ENCODE assay signal across 16 mouse cellular contexts in the genomic region with DNA sequence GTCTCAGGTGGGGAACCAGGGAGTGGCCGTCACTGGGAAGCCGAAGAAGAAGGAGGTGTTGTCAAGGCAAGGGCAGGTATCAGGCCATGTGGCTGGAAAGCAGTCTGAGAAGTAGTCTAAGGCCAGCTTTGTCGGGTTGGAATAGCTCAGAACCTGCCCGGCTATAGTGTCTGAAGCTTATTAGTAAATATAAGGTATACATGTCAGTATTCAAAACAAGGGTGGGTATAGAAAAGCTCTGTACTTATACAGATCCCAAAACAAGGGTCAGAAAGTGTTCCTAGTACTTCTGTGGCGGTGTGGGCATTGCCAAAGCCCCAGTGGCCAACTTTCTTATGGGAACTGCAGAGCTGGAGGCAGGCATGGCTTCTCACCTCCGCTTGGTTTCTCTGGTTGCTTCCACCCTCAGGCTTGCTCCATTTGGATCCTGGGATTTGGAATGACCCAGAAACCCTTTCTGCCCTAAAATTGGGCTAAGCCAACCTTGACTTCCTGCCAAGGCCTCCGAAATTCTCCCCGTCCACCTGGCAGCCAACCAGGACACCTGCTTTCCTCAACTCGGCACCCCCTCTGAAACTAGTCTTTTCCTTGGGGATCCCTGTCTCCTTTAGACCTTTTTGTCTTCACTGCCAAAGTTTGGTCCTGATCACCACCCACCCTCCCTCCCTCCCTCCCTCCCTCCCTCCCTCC. TPM values are rescaled to one million over a fixed set of nuclear protein-coding genes. Genes with fewer than 3 reads are reported as not detected.
A peak's percentile ranks its signal among the peaks of the same experiment; 100 is the strongest.
DNase-seq lines count a peak whose midpoint lies in the region; ATAC-seq and TF ChIP-seq lines count a peak whose summit lies in the region.
"Had no signal": no experiment of that assay in that cellular context is flagged by ENCODE, and none has a peak within 500 bp of the region (broad histone marks: within the 10 kb centered on the region; RNA-seq: fewer than 3 reads in every experiment).

No protein-coding gene starts in this region.

- peak overlapping the region; percentile 37; the same call in 1 of the 2 replicates for H3K9ac ChIP-seq in forebrain, embryonic 13.5 days
- H3K9ac ChIP-seq in forebrain, postnatal 0 days: no peak overlapping the region
- no peak overlapping the region for H3K9ac ChIP-seq in midbrain, postnatal 0 days (replicated peaks; ENCODE audit: low read length, poor library complexity, severe bottlenecking)
- H3K9ac ChIP-seq: heart, embryonic 13.5 days; kidney, embryonic 15.5 days; lung, embryonic 14.5 days had no signal

- ATAC-seq in forebrain, embryonic 13.5 days: no peak
- ATAC-seq in forebrain, postnatal 0 days: no peak
- ATAC-seq in midbrain, postnatal 0 days (ENCODE audit: low FRiP score): no peak

- WGBS in forebrain, embryonic 13.5 days: 75% methylated on average over 9 of the region's 9 CpGs
- WGBS in forebrain, postnatal 0 days: 57% methylated on average over 9 of the region's 9 CpGs
- WGBS in midbrain, embryonic 10.5 days: 75% methylated on average over 9 of the region's 9 CpGs
- 81% methylated on average over 9 of the region's 9 CpGs for WGBS in midbrain, postnatal 0 days

- H3K27me3 ChIP-seq in forebrain, embryonic 13.5 days: no peaks in the 10 kb centered on the region
- H3K27me3 ChIP-seq in forebrain, postnatal 0 days (ENCODE audit: insufficient read depth, low read length): no peaks in the 10 kb centered on the region
- H3K27me3 ChIP-seq in midbrain, embryonic 10.5 days (ENCODE audit: low read depth, poor library complexity, severe bottlenecking): no peaks in the 10 kb centered on the region
- H3K27me3 ChIP-seq in midbrain, postnatal 0 days (ENCODE audit: insufficient read depth, low read length): no peaks in the 10 kb centered on the region
- H3K27me3 ChIP-seq: kidney, embryonic 15.5 days; limb, embryonic 13.5 days had no signal

- H3K36me3 ChIP-seq in forebrain, embryonic 13.5 days (ENCODE audit: poor library complexity, severe bottlenecking): no peaks in the 10 kb centered on the region
- H3K36me3 ChIP-seq in forebrain, postnatal 0 days (ENCODE audit: insufficient read depth): no peaks in the 10 kb centered on the region
- H3K36me3 ChIP-seq in midbrain, embryonic 10.5 days: no peaks in the 10 kb centered on the region
- H3K36me3 ChIP-seq in midbrain, postnatal 0 days (ENCODE audit: insufficient read depth, low read length): no peaks in the 10 kb centered on the region
- H3K36me3 ChIP-seq: heart, embryonic 13.5 days; kidney, embryonic 15.5 days; limb, embryonic 13.5 days had no signal

- no peak for TF ChIP-seq CTCF in forebrain, postnatal 0 days (IDR thresholded peaks at IDR 0.05; ENCODE audit: low read depth)
- TF ChIP-seq CTCF in midbrain, postnatal 0 days (IDR thresholded peaks at IDR 0.05): no peak

- H3K9me3 ChIP-seq in forebrain, embryonic 13.5 days (replicated peaks): no peaks in the 10 kb centered on the region
- H3K9me3 ChIP-seq in forebrain, postnatal 0 days (ENCODE audit: low read length): no peaks in the 10 kb centered on the region
- H3K9me3 ChIP-seq in midbrain, embryonic 10.5 days (replicated peaks): no peaks in the 10 kb centered on the region
- no peaks in the 10 kb centered on the region for H3K9me3 ChIP-seq in midbrain, postnatal 0 days (ENCODE audit: low read length)
- H3K9me3 ChIP-seq: heart, embryonic 13.5 days; kidney, embryonic 15.5 days; limb, embryonic 13.5 days had no signal

- no peak overlapping the region for H3K4me2 ChIP-seq in forebrain, embryonic 13.5 days
- no peak overlapping the region for H3K4me2 ChIP-seq in forebrain, postnatal 0 days (ENCODE audit: low read depth)
- no peak overlapping the region for H3K4me2 ChIP-seq in midbrain, postnatal 0 days (ENCODE audit: low read depth, low read length, poor library complexity, severe bottlenecking)
- H3K4me2 ChIP-seq: heart, embryonic 13.5 days; kidney, embryonic 15.5 days; limb, embryonic 13.5 days; lung, embryonic 14.5 days had no signal

- peaks cover 33% of the 10 kb centered on the region for H3K4me1 ChIP-seq in forebrain, embryonic 13.5 days
- peaks cover 7% of the 10 kb centered on the region; the same call in 1 of the 2 replicates for H3K4me1 ChIP-seq in forebrain, postnatal 0 days (ENCODE audit: insufficient read depth)
- peaks cover 37% of the 10 kb centered on the region for H3K4me1 ChIP-seq in midbrain, embryonic 10.5 days
- 0 out of 2 replicates have a peak, but pooled peaks cover 3% of the 10 kb centered on the region for H3K4me1 ChIP-seq in midbrain, postnatal 0 days (ENCODE audit: insufficient read depth, low read length)

- 0 out of 2 replicates have a peak overlapping the region, but pooled peaks have one; percentile 3 for H3K27ac ChIP-seq in forebrain, embryonic 13.5 days
- no peak overlapping the region for H3K27ac ChIP-seq in forebrain, postnatal 0 days (ENCODE audit: low read depth, low read length)
- peak overlapping the region; percentile 7; the same call in 1 of the 2 replicates for H3K27ac ChIP-seq in midbrain, embryonic 10.5 days (replicated peaks)
- no peak overlapping the region for H3K27ac ChIP-seq in midbrain, postnatal 0 days (ENCODE audit: low read depth, low read length)
- H3K27ac ChIP-seq: heart, embryonic 13.5 days; kidney, embryonic 15.5 days; layer of hippocampus, adult 2 months; limb, embryonic 13.5 days had no signal

- DNase-seq in forebrain, postnatal 0 days: no peak
- DNase-seq in midbrain, embryonic 10.5 days (ENCODE audit: low spot score): no peak
- no peak for DNase-seq in midbrain, postnatal 0 days (ENCODE audit: low spot score)
- peak; percentile 66 for DNase-seq in brain, adult 2 months (ENCODE audit: low read depth, low spot score)
- DNase-seq in cerebellum, postnatal 10 days: peak; percentile 61 to 62
- DNase-seq in thymus, postnatal 36 days: no peak
- DNase-seq: heart, postnatal 4 days; lung, embryonic 14.5 days; spleen, adult 18-20 months; thymus, postnatal 25 days had no signal

- no peak overlapping the region for H3K4me3 ChIP-seq in forebrain, embryonic 13.5 days
- no peak overlapping the region for H3K4me3 ChIP-seq in forebrain, postnatal 0 days (ENCODE audit: low read depth, low read length)
- no peak overlapping the region for H3K4me3 ChIP-seq in midbrain, embryonic 10.5 days
- H3K4me3 ChIP-seq in midbrain, postnatal 0 days (ENCODE audit: low read depth, low read length): no peak overlapping the region
- H3K4me3 ChIP-seq: heart, embryonic 13.5 days; kidney, embryonic 15.5 days; layer of hippocampus, adult 2 months; limb, embryonic 13.5 days had no signal

RNA-seq across cellular contexts. Expression of a gene that starts 1.1 kb away (rescaled TPM):
- polyA plus RNA-seq in forebrain, embryonic 13.5 days (2015; fragmentation: Nextera tagmentation; extraction: Ambion mirVana): 161 and 187 TPM in 2 replicates
- 166 and 208 TPM in 2 replicates for total RNA-seq in forebrain, postnatal 0 days (2014; rRNA removed)
- 231 and 295 TPM in 2 replicates for polyA plus RNA-seq in forebrain, postnatal 0 days (2015; fragmentation: Nextera tagmentation; extraction: Ambion mirVana)
- polyA plus RNA-seq in midbrain, embryonic 10.5 days (2016; fragmentation: Nextera tagmentation; extraction: Ambion mirVana): 76.4 and 103 TPM in 2 replicates
- total RNA-seq in midbrain, postnatal 0 days (2014; rRNA removed): 307 and 309 TPM in 2 replicates
- 394 and 397 TPM in 2 replicates for polyA plus RNA-seq in midbrain, postnatal 0 days (2015; fragmentation: Nextera tagmentation; extraction: Ambion mirVana)

RNA-seq across cellular contexts. Expression of a gene that starts 10.1 kb away (rescaled TPM):
- 6,508 and 7,407 TPM in 2 replicates for polyA plus RNA-seq in forebrain, embryonic 13.5 days (2015; fragmentation: Nextera tagmentation; extraction: Ambion mirVana)
- 4,630 and 7,303 TPM in 2 replicates for total RNA-seq in forebrain, postnatal 0 days (2014; rRNA removed)
- 6,353 and 7,049 TPM in 2 replicates for polyA plus RNA-seq in forebrain, postnatal 0 days (2015; fragmentation: Nextera tagmentation; extraction: Ambion mirVana)
- 1,354 and 2,071 TPM in 2 replicates for polyA plus RNA-seq in midbrain, embryonic 10.5 days (2016; fragmentation: Nextera tagmentation; extraction: Ambion mirVana)
- total RNA-seq in midbrain, postnatal 0 days (2014; rRNA removed): 7,900 and 8,478 TPM in 2 replicates
- 8,374 and 8,478 TPM in 2 replicates for polyA plus RNA-seq in midbrain, postnatal 0 days (2015; fragmentation: Nextera tagmentation; extraction: Ambion mirVana)
- total RNA-seq: neutrophil, adult 5-6 weeks had no signal

Comparison
In these comparisons a context has a peak if more than half of its experiments do, and no peak if none do; other contexts are left out.
1. H3K27ac ChIP-seq: peak in forebrain, embryonic 13.5 days (single experiment) and midbrain, embryonic 10.5 days (single experiment); none in forebrain, postnatal 0 days (single experiment) and midbrain, postnatal 0 days (single experiment).
2. DNase-seq: peak in brain, adult 2 months (single experiment) and cerebellum, postnatal 10 days (2 of 2); none in forebrain, postnatal 0 days (single experiment), midbrain, embryonic 10.5 days (single experiment), midbrain, postnatal 0 days (single experiment) and thymus, postnatal 36 days (0 of 2).